Mouse (Mus musculus): ENCODE measurements around the gene Gemin4.

Gene Gemin4

GRCm38 (mm10) chr11:76217390-76217800 is at the start of gene Gemin4, which contains the start of gene Dbil5:
TSS of gene Gemin4 (minus strand) at chr11:76217664.
TSS of gene Dbil5 (plus strand) at chr11:76217608.
- DNase-seq (ENCODE audit: extremely low read depth, low read depth, low spot score): peak; percentile 45

DNA sequence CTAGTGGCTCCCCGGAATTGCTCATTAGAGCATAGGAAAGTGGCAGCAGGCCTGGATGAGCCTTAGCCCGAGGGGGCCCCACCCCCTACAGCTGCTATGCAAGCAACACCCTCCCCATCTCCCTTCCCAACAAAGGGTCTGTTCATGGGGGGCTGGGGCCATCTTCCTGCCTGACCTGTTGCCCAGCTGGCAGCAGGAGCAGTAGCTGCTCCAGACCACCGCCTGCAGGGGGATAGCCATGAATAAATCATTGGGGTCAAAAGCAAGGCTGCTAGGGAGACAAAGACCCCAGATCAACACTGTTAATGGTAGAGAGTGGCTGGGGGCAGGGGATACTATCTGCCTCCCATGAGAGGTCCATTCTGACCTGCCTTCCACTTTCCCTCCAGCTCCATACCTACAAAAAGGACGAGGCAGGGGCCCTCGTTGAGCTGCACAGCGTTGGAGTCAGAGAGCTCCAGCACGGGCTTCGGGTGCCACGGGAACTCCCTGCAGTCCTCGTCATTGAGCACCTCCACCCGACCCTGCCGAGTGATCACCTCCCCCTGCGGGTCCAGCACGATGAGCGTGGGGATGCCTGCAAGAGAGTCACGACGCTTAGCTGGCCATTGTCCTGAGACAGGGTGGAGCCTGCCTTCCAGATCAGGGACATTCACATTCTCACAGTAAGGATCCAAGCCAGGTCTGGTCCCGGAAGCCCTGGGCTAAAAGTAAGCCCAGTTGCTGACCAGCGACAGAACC is 45.3 kb upstream of the Gemin4 start:
- no peak for DNase-seq (ENCODE audit: extremely low read depth, low read depth, low spot score)

GRCm38 (mm10) chr11:76261224-76261623 is 43.8 kb upstream of the Gemin4 start:
- no peak for DNase-seq (ENCODE audit: extremely low read depth, low read depth, low spot score)

DNA sequence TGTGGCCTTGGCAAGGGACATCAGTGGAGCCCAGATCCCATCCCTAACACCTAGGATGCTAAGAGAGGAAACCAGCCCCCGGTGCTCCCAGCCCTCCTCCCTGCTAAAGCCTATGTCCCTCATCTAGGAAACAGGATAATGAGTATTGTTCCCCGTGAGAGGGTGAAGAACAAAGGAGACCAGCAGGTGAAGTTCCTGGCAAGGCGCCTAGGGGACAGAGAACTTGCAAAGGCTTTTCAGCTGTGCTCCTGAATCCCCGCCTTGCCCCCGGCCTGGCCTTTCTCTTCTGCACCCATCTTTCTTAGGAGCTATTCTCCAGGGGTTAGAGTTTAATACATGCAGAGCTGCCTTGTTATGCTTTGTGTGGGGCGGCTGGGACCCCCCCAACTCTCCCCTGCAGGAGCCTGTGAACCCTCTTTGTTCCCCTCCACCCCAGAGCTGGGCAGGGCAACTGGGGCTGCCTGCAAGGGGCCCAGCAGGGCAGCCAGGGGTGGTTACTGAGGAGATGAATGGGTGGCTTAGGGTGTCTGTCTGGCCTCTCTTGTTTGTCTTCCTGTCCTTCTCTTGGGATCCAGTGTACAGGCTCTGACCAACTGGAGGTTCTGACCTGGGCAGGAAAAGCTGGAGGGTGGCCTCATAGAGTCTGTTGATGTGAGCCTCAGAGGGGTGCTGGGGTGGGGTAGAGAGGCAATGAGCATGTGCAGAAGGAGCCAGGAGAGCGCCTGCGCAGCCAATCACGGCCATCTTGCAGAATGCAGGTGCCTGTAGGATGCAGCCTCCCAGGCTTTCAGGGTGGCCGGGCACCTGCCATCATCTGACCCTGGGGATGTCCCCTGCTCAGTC is 43.0 kb upstream of the Gemin4 start:
- DNase-seq (ENCODE audit: extremely low read depth, low read depth, low spot score): no peak

GRCm38 (mm10) chr11:76258511-76258910 is 41.0 kb upstream of the Gemin4 start:
- no peak for DNase-seq (ENCODE audit: extremely low read depth, low read depth, low spot score)

GRCm38 (mm10) chr11:76257386-76257785 is 39.9 kb upstream of the Gemin4 start:
- DNase-seq (ENCODE audit: extremely low read depth, low read depth, low spot score): no peak

GRCm38 (mm10) chr11:76256129-76256528 is 38.7 kb upstream of the Gemin4 start:
- DNase-seq (ENCODE audit: extremely low read depth, low read depth, low spot score): no peak

DNA sequence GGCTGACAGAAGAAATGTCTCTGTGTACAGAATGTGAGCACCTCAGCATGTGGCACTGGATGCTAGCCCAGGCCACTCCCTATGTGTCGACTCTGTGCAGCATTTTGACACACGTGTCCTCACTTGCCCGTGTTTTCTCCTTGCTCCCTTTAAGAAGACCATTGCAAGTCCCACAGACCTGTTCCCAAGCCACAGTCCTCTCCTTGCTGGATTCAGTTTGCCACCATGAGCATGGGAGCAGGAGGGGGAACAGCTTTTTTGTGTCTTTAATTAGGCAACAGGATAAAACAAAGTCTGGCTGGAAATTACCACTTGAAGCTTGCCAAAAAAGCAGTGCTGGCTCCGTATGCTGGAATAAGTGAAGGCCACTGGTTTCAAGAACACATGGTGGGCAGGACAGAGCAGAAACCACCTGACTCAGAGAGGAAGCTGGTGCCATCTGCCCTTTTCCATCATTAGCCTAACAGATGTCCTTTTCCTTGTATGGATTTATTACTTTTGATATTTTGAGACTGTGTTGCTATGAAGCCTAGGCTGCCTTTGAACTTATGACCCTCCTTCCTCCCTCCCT is 38.1 kb upstream of the Gemin4 start:
- no peak for DNase-seq (ENCODE audit: extremely low read depth, low read depth, low spot score)

DNA sequence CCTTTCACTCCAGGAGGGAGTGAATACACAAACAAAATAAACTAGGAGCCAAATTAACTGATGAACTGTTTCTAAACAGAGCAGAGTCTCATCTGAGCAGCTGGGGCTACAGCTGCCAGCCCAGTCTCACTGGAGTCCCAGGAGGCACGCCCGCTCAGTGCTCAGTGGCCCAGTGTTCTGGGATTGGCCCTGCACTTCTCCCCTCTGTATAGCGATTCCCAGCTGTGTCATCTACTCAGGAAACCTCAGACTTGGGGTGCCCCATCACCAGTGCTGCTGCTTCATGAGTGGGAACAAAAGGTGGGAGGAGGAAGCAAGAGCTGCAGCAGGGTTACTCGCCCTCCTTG is 36.4 kb upstream of the Gemin4 start:
- DNase-seq (ENCODE audit: extremely low read depth, low read depth, low spot score): no peak

DNA sequence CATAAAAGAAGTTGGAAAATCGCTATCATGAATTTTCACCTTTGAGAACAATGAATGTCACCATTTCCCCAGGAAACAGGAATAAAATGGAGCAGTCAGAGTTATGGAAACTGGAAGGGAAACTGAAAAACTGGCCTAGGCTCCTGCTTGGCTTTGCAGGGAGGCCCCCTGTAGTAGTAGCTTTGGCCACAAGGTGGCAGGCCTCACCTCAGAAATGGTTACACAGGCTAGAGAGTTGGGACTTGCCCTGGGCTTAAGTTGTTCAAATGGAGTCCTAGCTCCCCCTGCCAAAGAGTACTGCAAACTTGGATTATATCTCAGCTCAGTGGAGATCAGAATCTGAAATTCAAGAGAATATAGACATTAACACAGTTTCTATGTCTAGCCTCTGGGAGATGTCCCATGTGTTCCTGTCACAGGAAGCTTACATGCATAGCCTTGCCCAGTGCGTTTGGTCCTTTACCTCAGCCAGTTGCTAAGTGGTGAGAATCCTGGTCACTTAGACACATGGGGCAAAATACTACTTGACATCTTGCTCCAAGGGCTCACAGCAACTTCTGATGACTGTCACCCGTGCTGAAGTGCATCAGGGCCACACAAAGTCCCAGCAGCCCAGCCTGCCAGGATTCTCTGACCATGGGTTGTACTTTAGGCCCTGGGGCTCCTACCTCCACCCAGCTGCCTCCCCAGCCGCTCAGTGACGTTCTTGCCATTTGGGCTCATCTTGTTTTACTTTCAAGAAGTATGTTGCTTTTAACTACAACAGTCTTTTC is 35.9 kb upstream of the Gemin4 start:
- no peak for DNase-seq (ENCODE audit: extremely low read depth, low read depth, low spot score)

GRCm38 (mm10) chr11:76252036-76252435 is 34.6 kb upstream of the Gemin4 start:
- DNase-seq (ENCODE audit: extremely low read depth, low read depth, low spot score): peak; percentile 80

GRCm38 (mm10) chr11:76247239-76247638 is 29.8 kb upstream of the Gemin4 start:
- DNase-seq (ENCODE audit: extremely low read depth, low read depth, low spot score): no peak

GRCm38 (mm10) chr11:76246439-76246838 is 29.0 kb upstream of the Gemin4 start:
- no peak for DNase-seq (ENCODE audit: extremely low read depth, low read depth, low spot score)

DNA sequence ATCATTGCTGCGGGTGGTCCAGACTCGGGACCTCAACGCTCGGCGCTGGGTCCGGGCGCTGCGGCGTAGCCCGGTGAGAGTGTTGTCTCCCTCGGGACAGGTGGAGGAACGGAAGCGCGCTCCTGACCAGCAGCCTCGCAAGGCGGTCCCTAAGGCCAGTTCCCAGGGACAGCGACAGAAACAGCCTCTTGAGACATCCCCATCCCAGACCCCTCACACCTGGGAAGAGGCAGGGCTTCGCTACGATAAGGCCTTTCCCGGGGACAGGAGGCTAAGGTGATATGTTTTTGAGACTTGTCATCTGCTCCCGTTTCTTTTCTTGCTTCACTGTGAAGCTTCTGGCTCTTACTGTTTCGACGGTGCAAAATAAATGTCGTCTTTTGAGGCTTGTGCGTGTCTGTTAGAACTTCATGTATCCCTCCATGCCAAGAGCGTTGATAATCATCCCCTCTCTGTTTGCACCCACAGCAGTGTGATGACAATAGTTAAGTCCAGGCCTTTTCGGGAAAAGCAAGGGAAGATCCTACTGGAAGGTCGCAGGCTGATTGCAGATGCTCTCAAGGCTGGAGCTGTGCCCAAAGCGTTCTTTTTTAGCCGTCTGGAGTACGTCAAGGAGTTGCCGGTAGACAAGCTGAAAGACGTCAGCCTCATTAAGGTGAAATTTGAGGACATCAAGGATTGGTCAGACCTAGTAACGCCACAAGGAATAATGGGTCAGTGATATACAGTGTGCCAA is 26.5 kb upstream of the Gemin4 start:
- DNase-seq (ENCODE audit: extremely low read depth, low read depth, low spot score): no peak

- DNase-seq (ENCODE audit: extremely low read depth, low read depth, low spot score): no peak
Observed at GRCm38 (mm10) chr11:76242901-76243810, 25.7 kb upstream of the Gemin4 start, which contains the start of the genes Mrm3 and Glod4. TSS of gene Mrm3 (plus strand) at chr11:76243715. TSS of gene Glod4 (minus strand) at chr11:76243725.

DNA sequence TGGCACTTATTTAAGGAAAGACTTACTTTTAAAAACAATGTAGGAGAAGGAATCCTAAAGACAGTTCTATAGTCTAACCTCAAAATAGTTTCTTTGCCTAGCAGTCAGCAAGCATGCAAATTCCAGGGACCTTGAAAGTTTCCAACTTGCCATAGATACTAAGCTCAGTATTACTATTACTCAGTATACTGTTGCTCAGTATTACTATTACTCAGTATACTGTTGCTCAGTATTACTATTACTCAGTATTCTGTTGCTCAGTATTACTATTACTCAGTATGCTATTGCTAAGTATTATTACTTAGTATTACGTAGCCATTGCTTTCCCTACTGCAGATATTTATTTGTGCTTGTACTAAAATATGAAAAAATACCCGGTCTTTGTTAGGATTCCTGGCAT is 22.3 kb upstream of the Gemin4 start:
- no peak for DNase-seq (ENCODE audit: extremely low read depth, low read depth, low spot score)

DNA sequence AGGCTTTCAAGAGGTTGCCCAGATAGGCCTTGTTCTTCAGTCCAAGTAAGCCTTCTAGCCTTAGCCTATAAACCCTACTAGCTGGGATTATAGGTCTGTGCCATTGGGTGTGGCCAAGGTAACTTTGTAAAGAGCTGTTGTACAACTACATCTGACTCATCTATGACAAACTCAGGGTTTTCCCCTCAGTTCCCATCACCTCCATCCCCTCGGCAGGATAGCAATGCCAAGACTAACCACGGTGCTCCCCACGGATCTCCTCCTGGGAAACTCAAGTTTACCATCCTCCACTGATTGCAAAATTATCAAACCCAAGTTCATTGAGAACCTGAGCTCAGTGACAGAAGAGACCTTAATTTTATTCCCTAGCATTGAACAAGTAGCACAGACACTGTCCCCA is 18.7 kb upstream of the Gemin4 start:
- no peak for DNase-seq (ENCODE audit: extremely low read depth, low read depth, low spot score)

DNA sequence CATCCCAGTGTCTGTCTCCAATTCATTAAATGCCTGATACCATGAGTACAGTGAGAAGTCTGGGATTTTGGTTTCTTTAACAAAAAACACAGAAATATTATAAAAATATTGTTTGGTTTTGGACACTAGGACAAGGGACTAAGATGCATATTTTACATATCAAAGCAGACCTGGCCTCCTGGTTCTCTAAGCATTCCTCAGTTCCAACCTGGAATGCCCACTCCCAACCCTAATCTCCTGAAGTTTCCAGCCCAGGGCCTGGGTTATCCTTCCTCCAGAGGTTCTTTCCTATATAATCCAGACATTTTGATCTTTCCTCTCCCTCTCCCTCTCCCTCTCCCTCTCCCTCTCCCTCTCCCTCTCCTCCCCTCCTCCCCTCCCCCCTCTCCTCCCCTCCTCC is 7.6 kb upstream of the Gemin4 start:
- DNase-seq (ENCODE audit: extremely low read depth, low read depth, low spot score): no peak

DNA sequence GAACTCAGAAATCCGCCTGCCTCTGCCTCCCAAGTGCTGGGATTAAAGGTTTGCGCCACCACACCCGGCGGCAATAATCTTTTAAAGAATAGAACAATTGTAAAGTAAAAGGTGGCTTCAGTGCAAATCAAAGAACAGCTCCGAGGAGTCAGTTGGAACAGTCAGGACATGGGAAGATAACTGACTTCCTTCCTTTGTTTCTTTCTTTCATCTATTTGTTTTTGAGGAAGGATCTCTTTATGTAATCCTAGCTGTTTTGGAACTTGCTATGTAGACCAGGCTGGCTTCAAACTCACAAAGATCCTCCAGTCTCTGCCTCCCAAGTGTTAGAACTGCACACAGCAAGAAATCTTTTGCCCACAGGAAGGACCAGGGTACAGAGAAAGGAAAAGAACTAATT is 7.2 kb upstream of the Gemin4 start:
- no peak for DNase-seq (ENCODE audit: extremely low read depth, low read depth, low spot score)
